Mouse (Mus musculus): ENCODE measurements at regions not wholly inside any gene's neighbourhood (a gene's known extent, or its start where the extent isn't known, plus 50 kb on each side); places are given as distances from the start of the nearest gene placed in this dataset.

- no peak for DNase-seq
These were observed 69.6 kb downstream of the Cldn1 start for GRCm38 (mm10) chr16:26302045-26302444.

DNA sequence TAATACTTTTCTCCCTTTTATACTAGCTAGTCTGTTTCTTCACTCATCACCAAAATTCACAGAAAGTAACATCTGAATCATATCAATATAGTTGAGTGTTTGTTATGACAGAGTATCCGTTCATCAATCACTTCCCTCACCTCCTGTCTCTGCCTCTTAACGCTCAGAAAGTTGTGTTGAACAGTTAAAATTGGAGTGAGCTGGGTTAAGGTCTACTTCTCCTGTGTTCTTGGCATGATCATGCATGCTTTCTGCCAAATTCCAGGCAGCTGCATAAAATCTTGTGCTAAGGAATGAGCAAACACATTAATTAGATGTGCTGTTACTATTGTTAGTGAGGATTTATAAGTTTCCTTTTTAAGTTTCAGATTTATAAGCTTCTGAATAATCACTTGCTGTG, 79.9 kb downstream of the Cldn1 start:
- no peak for DNase-seq

DNA sequence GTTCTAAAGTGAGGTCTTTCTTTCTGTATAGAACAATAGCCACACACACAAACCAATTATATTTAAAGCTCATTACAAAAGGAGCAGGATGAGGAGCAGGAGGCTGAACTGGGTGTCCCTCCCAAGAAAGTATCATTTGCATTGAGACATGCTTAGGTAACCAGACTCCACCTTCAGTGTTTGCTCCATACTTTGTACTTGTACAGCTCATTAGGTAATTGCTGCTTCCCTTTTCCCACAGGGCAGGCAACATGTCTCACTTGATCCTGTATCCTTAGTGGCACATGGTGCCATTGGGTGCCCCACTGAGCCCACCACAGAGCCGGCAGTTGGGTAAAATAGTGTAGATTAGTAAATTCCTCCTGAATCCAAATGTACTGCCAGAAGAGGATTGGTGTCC, 86.0 kb downstream of the Cldn1 start:
- no peak for DNase-seq

DNA sequence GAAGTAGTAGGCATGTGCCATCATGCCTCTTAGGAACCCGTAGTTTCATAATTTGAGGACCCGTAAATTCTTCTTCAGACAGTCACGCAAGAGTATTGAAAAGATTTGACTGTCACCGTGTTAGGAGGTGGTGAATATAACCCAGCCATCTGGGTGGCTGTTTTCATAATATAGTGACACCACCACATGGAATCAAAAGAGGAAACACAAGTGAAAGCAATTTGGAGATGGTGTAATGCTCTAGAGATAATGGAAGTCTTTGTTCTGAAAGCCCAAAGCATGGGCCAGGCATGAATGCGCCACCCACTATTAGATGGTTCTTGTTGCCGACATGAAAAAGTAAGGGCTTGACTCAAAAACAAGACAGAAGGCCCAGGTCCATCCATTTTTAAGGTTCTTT, 86.9 kb downstream of the Cldn1 start:
- no peak for DNase-seq

DNA sequence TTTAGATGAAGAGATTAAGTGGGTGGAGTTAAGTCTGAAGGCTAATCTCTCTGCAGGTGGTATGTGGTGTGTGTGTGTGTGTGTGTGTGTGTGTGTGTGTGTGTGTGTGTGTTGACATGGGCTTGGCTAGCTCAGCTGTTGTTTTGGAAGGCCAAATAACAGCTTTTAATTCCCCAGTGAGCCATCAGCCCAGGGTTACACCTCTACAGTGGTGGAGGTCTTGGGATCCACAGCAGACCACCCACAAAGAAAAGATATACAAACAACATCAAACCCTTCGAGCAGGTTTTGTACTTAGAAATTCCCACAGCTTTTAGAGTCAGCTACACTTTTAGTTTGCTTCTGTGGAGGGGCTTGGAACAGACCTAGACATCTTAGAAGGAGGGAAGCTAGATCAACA, 89.2 kb downstream of the Cldn1 start:
- DNase-seq, result no peak

DNA sequence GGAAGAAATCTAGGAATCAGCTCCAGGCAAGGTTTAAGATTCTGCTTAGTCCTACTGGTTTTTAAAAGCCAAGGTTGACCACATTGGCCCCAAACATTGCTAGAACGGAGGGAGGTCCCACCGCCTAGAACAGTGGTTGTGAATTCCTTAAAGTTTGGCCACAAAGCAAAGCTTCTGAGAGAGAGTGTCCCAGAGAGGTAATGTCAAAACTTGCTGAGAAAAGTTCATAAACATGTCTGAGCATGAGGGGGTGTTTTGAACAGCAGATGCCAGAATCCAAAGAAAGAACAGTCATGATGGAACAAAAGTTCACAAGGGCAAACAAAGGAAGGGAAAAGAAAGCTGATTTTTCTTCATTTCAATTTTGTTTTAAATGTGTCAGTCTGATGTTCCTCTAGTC, 90.1 kb downstream of the Cldn1 start:
- DNase-seq, result no peak

DNA sequence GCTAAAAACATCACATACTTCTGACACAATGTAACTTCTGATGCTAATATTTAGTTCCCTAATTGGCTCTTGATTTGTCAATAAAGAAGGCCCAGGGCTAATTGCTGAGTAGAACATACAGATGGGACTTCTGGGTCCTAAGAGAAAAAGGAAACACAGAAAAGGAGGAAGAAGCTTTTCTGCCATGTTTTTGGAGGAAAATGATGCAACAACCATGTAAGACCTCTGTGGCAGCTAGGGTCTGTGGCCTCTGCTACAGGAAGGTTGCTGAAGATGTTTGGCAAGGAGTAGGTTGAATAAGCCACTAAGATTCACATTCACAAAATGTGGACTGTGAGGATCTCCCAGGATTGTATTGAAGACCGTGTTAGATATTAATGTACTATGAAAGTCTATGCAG, 94.9 kb downstream of the Cldn1 start:
- DNase-seq, result no peak

- no peak for DNase-seq
These were observed 118.8 kb downstream of the Cldn1 start for GRCm38 (mm10) chr16:26252824-26253223.

DNA sequence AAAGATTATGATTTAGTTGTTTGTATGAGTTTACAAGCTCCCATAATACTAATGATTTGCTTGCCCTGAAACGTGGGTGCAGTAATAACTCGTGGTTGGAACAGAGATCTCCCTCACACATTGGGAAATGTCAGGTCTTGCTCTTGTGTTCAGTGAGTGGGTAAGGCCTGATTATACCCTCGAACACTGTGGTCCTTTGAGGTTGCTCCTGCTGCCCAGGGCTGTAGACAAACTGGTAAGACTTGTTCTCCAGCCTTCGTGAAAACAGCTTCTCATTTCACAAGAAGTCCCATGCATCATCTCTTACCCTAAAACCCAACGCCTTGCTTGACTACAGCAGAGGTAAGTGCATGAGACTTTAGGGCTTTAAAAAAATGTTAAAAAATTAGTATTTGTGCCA, 119.9 kb downstream of the Cldn1 start:
- DNase-seq, result no peak

DNA sequence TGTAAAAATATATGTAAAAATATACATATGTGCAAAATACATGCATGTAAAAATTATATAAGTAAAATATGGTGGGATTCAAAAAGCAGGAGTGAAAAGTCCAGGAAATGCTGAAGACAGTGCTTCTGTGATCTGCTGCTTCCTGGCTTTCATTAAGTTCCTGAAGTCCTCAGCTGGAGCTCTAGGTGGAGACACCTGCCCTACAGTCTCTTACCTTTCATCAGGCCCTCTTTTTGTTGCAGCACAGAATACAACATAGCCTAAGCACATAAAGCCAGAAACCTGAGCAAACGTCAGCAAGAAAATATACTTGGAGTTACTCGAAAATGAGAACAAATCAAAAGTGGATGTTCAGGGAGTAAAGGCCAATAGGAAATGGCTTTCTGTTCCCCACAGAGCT, 120.6 kb downstream of the Cldn1 start:
- no peak for DNase-seq

DNA sequence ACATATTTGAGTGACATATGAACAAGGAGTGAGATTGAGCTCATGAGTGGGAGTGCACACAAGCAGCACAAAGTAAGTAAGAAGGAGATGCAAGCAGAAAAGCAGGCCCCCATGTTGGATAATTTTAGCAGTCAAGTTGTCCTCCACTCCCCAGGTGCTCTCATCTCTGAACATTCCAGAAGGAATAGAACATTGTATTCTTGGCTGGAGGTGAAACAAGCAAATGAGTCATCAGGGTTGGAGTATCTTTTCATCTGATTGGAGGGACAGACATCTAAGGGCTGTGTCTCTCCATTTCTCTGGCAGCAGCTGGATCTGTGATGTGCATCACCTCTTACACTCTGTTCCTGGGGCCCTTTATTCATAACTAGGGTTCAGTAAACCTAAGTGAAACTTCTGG, 122.7 kb downstream of the Cldn1 start:
- no peak for DNase-seq

- DNase-seq, result no peak
These were observed 123.7 kb downstream of the Cldn1 start for GRCm38 (mm10) chr16:26247926-26248325.

DNA sequence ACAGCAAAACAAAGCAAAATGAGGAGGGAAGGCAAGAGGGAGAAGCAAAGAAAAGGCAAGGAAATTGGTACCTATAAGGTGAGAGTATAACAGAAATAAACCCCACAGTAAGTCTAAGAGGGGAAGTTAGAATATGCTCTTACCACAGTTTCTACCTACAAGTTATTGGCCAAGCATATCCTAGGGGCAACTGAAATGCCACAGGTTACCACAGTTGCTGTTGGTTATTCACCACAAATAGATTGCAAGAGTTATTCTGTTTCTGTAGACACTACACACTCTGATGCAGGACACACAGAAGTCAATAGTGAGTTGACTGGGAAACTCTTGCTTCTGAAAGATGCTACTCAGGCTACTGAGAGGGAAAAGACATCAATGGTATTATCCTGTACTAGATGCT, 129.7 kb upstream of the P3h2 start:
- no peak for DNase-seq

- peak; percentile 33 for DNase-seq
These were observed 128.5 kb upstream of the P3h2 start for GRCm38 (mm10) chr16:26234113-26234512.

DNA sequence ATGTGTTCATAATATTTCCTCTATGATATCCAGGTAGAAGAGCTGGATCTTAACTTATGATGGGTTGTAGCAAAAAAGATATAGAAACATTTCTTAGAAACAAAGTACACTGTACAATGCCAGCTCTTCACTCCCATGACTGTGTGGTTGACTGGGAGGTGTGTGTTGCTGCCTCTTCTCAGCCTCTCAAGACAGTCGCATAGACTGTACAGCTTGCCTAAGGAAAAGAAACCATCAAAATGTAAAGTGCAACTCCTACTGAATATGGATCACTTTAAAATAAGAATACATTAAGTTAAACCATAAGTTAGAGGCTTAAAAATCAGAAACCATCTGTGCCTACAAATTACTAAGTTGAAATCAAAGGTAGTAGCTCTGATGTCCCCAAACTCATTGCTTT, 125.5 kb upstream of the P3h2 start:
- DNase-seq, result no peak

- DNase-seq, result no peak
These were observed 105.8 kb upstream of the P3h2 start for GRCm38 (mm10) chr16:26211418-26211817.

GRCm38 (mm10) chr16:26199125-26199524, 93.5 kb upstream of the P3h2 start:
- no peak for DNase-seq

DNA sequence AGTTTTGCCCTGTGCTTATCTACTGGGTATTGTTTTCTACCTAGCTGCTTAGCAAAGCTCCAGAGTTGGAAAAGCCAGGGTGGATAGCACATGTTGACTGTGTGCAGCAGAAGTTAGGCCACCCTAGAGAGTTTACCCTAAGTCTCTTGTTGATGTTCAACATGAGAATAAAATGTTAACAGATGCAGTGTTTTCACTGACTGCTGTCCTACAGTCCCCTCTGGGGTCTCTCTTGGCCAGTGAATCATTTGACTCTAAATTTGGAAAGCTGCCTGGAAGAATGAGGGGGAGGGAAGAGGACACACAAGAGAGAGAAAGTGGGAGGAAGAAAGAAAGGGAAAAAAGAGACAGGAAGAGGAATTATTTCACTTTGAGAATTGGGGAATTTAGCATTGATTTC, 90.8 kb upstream of the P3h2 start:
- DNase-seq, result peak; percentile 8

- no peak for DNase-seq
These were observed 80.0 kb upstream of the P3h2 start for GRCm38 (mm10) chr16:26185288-26186281.

DNA sequence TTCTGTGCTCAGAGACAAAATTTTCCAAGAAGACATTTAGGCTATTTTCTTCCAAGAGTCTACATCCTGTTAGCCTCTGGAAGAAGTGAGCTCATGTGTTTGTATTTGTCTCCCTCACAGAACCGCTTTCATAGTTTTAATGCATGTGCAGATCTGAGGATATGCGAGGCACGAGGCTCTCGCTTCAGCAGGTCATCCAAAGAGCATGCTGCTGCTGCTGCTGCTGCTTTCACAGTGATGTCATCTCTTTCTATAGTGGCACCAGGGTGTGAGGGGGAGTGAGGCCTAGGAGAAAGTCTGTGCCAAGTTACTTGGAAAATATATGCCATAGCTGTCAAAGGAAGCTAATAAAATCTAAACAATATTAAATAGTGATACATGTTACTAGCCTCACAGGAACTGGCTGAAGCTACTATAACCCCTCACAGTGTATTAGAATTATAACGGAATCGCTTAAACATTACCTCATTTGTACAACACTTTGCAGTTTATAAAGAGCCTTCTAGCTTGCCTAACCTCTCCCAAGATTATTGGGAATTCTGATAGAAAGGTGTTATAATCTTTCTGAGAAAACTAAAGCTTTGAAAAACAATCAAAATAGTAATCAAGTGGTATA, 79.2 kb upstream of the P3h2 start:
- DNase-seq, result no peak

- DNase-seq, result no peak
These were observed 77.9 kb upstream of the P3h2 start for GRCm38 (mm10) chr16:26183530-26183929.

DNA sequence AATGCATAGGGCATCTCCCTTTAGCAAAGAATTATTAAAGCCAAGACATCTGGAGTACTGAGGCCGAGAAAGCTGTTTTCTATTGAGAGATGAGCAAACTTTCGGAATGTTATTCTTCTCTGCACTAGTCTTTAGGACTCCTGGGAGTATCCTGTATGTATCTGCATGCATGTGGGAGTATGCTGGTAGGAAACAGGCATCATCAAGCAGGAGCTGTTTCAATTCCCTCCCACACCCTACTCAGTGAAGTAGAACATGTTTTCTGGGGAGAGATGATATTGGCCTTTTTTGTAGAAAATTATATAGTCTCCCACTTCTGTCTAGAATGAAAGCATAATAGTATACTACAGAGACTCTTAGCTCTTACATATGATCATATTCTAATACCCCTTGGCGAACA, 76.1 kb upstream of the P3h2 start:
- DNase-seq, result no peak

DNA sequence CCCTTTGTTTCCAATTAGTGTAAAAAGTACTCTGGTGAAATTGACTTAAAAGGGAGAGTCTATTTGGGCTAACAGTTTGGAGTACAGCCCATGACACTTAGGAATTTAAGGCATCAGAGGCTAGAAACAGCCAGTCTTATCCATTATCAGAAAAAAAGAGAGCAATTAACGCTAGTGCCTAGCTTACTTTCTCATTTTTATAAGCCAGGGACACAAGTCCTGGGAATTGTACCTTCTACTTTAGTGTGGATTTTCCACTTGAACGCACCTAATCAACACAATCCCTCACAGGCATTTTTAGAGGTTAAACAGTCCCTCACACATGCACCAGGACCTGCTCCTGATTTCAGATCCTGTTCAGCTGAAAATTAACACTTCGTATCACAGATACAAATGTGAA, 65.9 kb upstream of the P3h2 start:
- no peak for DNase-seq

GRCm38 (mm10) chr16:26169382-26169781, 63.8 kb upstream of the P3h2 start:
- DNase-seq, result no peak

All from gastrocnemius, postnatal 25 days (tissue).